Mouse (Mus musculus) spleen, postnatal 10 days (tissue): ENCODE measurements at regions not wholly inside any gene's neighbourhood (a gene's known extent, or its start where the extent isn't known, plus 50 kb on each side); places are given as distances from the start of the nearest gene placed in this dataset.

Source experiments
- DNase-seq, 2 experiments: peaks; one replicate each; pipeline ENCODE4 v3.0.0; 2021 to 2022; ENCODE audit warnings: low spot score in 2 of 2

GRCm38 (mm10) chr10:17260154-17260553, 462.9 kb upstream of the Cited2 start:
- no peak for DNase-seq

- no peak for DNase-seq
These were observed 462.4 kb upstream of the Cited2 start for GRCm38 (mm10) chr10:17260615-17261014.

- DNase-seq = no peak
These were observed 461.7 kb upstream of the Cited2 start for GRCm38 (mm10) chr10:17261192-17261824.

- DNase-seq = no peak
These were observed 461.2 kb upstream of the Cited2 start for GRCm38 (mm10) chr10:17261825-17262205.

GRCm38 (mm10) chr10:17272646-17273045, 450.4 kb upstream of the Cited2 start:
- DNase-seq = no peak

GRCm38 (mm10) chr10:17273855-17274254, 449.2 kb upstream of the Cited2 start:
- no peak for DNase-seq

GRCm38 (mm10) chr10:17275214-17275613, 447.8 kb upstream of the Cited2 start:
- no peak for DNase-seq

- no peak for DNase-seq
These were observed 445.1 kb upstream of the Cited2 start for GRCm38 (mm10) chr10:17277911-17278310.

GRCm38 (mm10) chr10:17284858-17285257, 438.2 kb upstream of the Cited2 start:
- no peak for DNase-seq

GRCm38 (mm10) chr10:17287141-17287540, 435.9 kb upstream of the Cited2 start:
- no peak for DNase-seq

GRCm38 (mm10) chr10:17288231-17288630, 434.8 kb upstream of the Cited2 start:
- DNase-seq = no peak

GRCm38 (mm10) chr10:17292331-17292730, 430.7 kb upstream of the Cited2 start:
- no peak for DNase-seq

- no peak for DNase-seq
These were observed 428.6 kb upstream of the Cited2 start for GRCm38 (mm10) chr10:17294440-17294839.

- no peak for DNase-seq
These were observed 427.9 kb upstream of the Cited2 start for GRCm38 (mm10) chr10:17295157-17295556.

- DNase-seq = no peak
These were observed 423.4 kb upstream of the Cited2 start for GRCm38 (mm10) chr10:17299600-17299999.

- DNase-seq = no peak
These were observed 396.3 kb upstream of the Cited2 start for GRCm38 (mm10) chr10:17326724-17327123.

GRCm38 (mm10) chr10:17330904-17331606, 392.0 kb upstream of the Cited2 start:
- no peak for DNase-seq

- no peak for DNase-seq
These were observed 391.4 kb upstream of the Cited2 start for GRCm38 (mm10) chr10:17331607-17332008.

- no peak for DNase-seq
These were observed 390.8 kb upstream of the Cited2 start for GRCm38 (mm10) chr10:17332025-17332767.

- no peak for DNase-seq
These were observed 390.0 kb upstream of the Cited2 start for GRCm38 (mm10) chr10:17332986-17333385.

- no peak for DNase-seq
These were observed 389.3 kb upstream of the Cited2 start for GRCm38 (mm10) chr10:17333676-17334075.

GRCm38 (mm10) chr10:17337217-17337616, 385.8 kb upstream of the Cited2 start:
- no peak for DNase-seq

- no peak for DNase-seq
These were observed 379.2 kb upstream of the Cited2 start for GRCm38 (mm10) chr10:17343829-17344228.
